Mouse (Mus musculus) midbrain, embryonic 11.5 days (tissue): Measurements from ENCODE around the gene Cd276. TPM values are rescaled to one million over a fixed set of nuclear protein-coding genes. Genes with fewer than 3 reads are reported as not detected.

ENCODE experiments used
- ATAC-seq: fragments of 200-750 bp; cut with Nextera tagmentation; 2 replicates; pipeline ENCODE4 v1.8.0; 2017; ENCODE audit warnings: moderate TSS enrichment, moderate library complexity; ENCODE audit not compliant: low FRiP score
- DNase-seq: peaks from one replicate; pipeline ENCODE4 v3.0.0; 2015; ENCODE audit warnings: low spot score; ENCODE audit errors: missing footprints
- H3K27ac ChIP-seq: fragments of 300-500 bp; sonication (generic); 2 replicates; pipeline ENCODE4 v1.5.1; 2014; ENCODE audit warnings: low read depth, low read length
- H3K27me3 ChIP-seq: fragments of 300-500 bp; sonication (generic); 2 replicates; pipeline ENCODE4 v1.6.1; 2014; ENCODE audit warnings: mild to moderate bottlenecking, low read length, moderate library complexity, mixed read lengths; ENCODE audit not compliant: control insufficient read depth, insufficient read depth
- H3K36me3 ChIP-seq: fragments of 300-500 bp; sonication (generic); 2 replicates; pipeline ENCODE4 v1.6.1; 2014; ENCODE audit warnings: mild to moderate bottlenecking, low read length, moderate library complexity, mixed read lengths; ENCODE audit not compliant: control insufficient read depth, insufficient read depth
- H3K4me1 ChIP-seq: fragments of 300-500 bp; sonication (generic); 2 replicates; pipeline ENCODE4 v1.6.1; 2014; ENCODE audit warnings: low read length; ENCODE audit not compliant: control insufficient read depth, insufficient read depth
- H3K4me2 ChIP-seq: fragments of 300-500 bp; sonication (generic); 2 replicates; pipeline ENCODE4 v1.6.1; 2014; ENCODE audit warnings: mild to moderate bottlenecking, moderate library complexity
- H3K4me3 ChIP-seq: fragments of 300-500 bp; sonication (generic); 2 replicates; pipeline ENCODE4 v1.5.1; 2014; ENCODE audit warnings: low read depth, low read length
- H3K9ac ChIP-seq: fragments of 300-500 bp; sonication (generic); 2 replicates; pipeline ENCODE4 v1.6.1; 2014; ENCODE audit warnings: low read length
- H3K9me3 ChIP-seq: fragments of 300-500 bp; sonication (generic); 2 replicates; pipeline ENCODE4 v1.6.1; 2016; ENCODE audit warnings: low read length; ENCODE audit not compliant: control insufficient read depth
- WGBS: fragments of 180-500 bp; shearing (Covaris S2); extraction: QIAGEN DNeasy Blood & Tissue Kit; methylation state at CpG from one replicate; pipeline ENCODE4 v1.1.7; 2014; 5-methylcytosine and 5-hydroxymethylcytosine counted together
- polyA plus RNA-seq: library from polyadenylated mRNA; unstranded; fragments of >200 nt; fragmentation: Nextera tagmentation; extraction: Ambion mirVana; gene quantifications from 2 replicates; pipeline ENCODE4 v1.2.1, GENCODE M21; 2014

Gene Cd276
- polyA plus RNA-seq, 1 experiment from 2014 or later: 23.8 TPM

- H3K27me3 ChIP-seq: peaks cover 23% of the 10 kb centered on the region
- no peaks in the 10 kb centered on the region for H3K36me3 ChIP-seq
- H3K4me1 ChIP-seq: peaks cover 11% of the 10 kb centered on the region
- no peaks in the 10 kb centered on the region for H3K9me3 ChIP-seq
- peak within 1 kb of the TSS; percentile 67 for H3K4me2 ChIP-seq
- DNase-seq: peak; percentile 96
- WGBS: under 1% methylated on average over 73 of the region's 104 CpGs
- peak within 1 kb of the TSS; percentile 76 for H3K9ac ChIP-seq
- H3K4me3 ChIP-seq: peak within 1 kb of the TSS; percentile 60
- ATAC-seq: peak; percentile 76
- peak within 1 kb of the TSS; percentile 22; the same call in 1 of the 2 replicates for H3K27ac ChIP-seq
Measured at GRCm38 (mm10) chr9:58487851-58488801, 67.1 kb downstream of the Cd276 start, which contains the start of gene Insyn1. Gene Insyn1 (plus strand): TSS chr9:58488603.

DNA sequence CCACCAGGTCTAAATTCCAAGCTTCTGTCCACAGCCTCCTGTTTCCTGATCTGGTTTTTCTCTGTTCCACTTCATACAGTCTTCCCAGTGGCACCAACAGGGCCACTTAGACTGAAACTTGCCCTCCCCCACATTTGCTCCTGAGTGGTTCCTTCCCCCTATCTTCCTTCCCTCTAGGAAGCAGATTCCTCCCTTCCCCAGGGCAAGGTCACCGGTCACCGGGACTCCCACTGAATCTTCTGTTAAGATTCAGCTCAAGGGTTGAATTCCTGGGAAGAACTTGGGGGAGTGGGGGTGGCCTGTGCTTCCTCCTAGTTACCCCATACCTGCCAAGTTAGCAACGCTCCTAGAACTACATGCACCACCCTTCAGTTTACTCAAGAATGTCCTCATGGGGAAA lies 68.2 kb downstream of the Cd276 start:
- no peak overlapping the region for H3K4me3 ChIP-seq
- H3K27ac ChIP-seq: no peak overlapping the region
- peaks cover 11% of the 10 kb centered on the region for H3K4me1 ChIP-seq
- ATAC-seq: no peak
- no peak overlapping the region for H3K9ac ChIP-seq
- no peak overlapping the region for H3K4me2 ChIP-seq
- peaks cover 23% of the 10 kb centered on the region for H3K27me3 ChIP-seq
- H3K9me3 ChIP-seq: no peaks in the 10 kb centered on the region
- H3K36me3 ChIP-seq: no peaks in the 10 kb centered on the region
- 27% methylated on average over 3 of the region's 3 CpGs for WGBS
- DNase-seq: no peak

Other genes starting within 250 kb of the Cd276 start
- gene Loxl1, start 242.3 kb downstream of the Cd276 start, polyA plus RNA-seq: 9.9 TPM in 2 replicates
- not detected in 2 replicates for gene Tbc1d21, start 185.0 kb downstream of the Cd276 start, polyA plus RNA-seq
- 1.4 and 1.8 TPM in 2 replicates for gene Insyn1, start 66.8 kb downstream of the Cd276 start, polyA plus RNA-seq
- 60.7 and 66.1 TPM in 2 replicates for gene Nptn, start 26.8 kb upstream of the Cd276 start, polyA plus RNA-seq
- gene Rec114, start 188.5 kb upstream of the Cd276 start, polyA plus RNA-seq: 1.0 and 2.7 TPM in 2 replicates